Mouse (Mus musculus) gastrocnemius, postnatal 10 days (tissue): ENCODE results near the gene Gm21060. TPM values are rescaled to one million over a fixed set of nuclear protein-coding genes. Genes with fewer than 3 reads are reported as not detected.

Experiments
- total RNA-seq, 2 experiments: library from RNA; stranded (reverse); gene quantifications; 2 replicates each; pipeline ENCODE4 v1.2.3; 2021

Gm21060 gene
- total RNA-seq, 2 experiments from 2014 or later, result not detected

Other genes with a start within 250 kb of the Gm21060 start
- gene Zfp950, start 156.2 kb downstream of the Gm21060 start, total RNA-seq, result 10 to 100 TPM; 10.3 to 14.2 TPM
- not detected for gene Gm7102, start 120.8 kb downstream of the Gm21060 start, total RNA-seq
- not detected for gene Gm6020, start 113.2 kb downstream of the Gm21060 start, total RNA-seq
- gene Csf2ra, start 68.6 kb downstream of the Gm21060 start, total RNA-seq, result 1 to 10 TPM; 2.4 to 6.4 TPM